Mouse (Mus musculus): Measurements from ENCODE around the gene Kcnc4. TPM values are rescaled to one million over a fixed set of nuclear protein-coding genes. Genes with fewer than 3 reads are reported as not detected.
A peak's percentile ranks its signal among the peaks of the same experiment; 100 is the strongest.

The Kcnc4 gene
- polyA plus RNA-seq, 1 experiment: 1.1 TPM

GRCm38 (mm10) chr3:107462160-107462559, 2.8 kb upstream of the Kcnc4 start:
- TF ChIP-seq CTCF (IDR thresholded peaks at IDR 0.05; ENCODE audit: insufficient read depth, low read length) (peak; percentile 74), POLR2A (IDR thresholded peaks at IDR 0.05; ENCODE audit: borderline replicate concordance, extremely low read depth, low read depth, low read length) (no peak)
- Histone ChIP-seq H3K4me1 (ENCODE audit: control insufficient read depth, insufficient read depth, low read length) (0 out of 2 replicates have a peak, but pooled peaks cover 3% of the 10 kb centered on the region), H3K4me3 (replicated peaks; ENCODE audit: extremely low read depth, low read depth, low read length) (no peak overlapping the region)
- 14% methylated on average over 5 of the region's 5 CpGs for WGBS
- DNase-seq: peak; percentile 48

- DNase-seq: no peak
- Histone ChIP-seq H3K4me3 (replicated peaks; ENCODE audit: extremely low read depth, low read depth, low read length) (no peak overlapping the region), H3K4me1 (ENCODE audit: control insufficient read depth, insufficient read depth, low read length) (0 out of 2 replicates have a peak, but pooled peaks cover 3% of the 10 kb centered on the region)
- under 1% methylated on average over 65 of the region's 69 CpGs for WGBS
- no peak for TF ChIP-seq POLR2A (IDR thresholded peaks at IDR 0.05; ENCODE audit: borderline replicate concordance, extremely low read depth, low read depth, low read length)
- TF ChIP-seq CTCF (IDR thresholded peaks at IDR 0.05; ENCODE audit: insufficient read depth, low read length): no peak
Measured at GRCm38 (mm10) chr3:107459773-107460431, 550 bp upstream of the Kcnc4 start.

DNA sequence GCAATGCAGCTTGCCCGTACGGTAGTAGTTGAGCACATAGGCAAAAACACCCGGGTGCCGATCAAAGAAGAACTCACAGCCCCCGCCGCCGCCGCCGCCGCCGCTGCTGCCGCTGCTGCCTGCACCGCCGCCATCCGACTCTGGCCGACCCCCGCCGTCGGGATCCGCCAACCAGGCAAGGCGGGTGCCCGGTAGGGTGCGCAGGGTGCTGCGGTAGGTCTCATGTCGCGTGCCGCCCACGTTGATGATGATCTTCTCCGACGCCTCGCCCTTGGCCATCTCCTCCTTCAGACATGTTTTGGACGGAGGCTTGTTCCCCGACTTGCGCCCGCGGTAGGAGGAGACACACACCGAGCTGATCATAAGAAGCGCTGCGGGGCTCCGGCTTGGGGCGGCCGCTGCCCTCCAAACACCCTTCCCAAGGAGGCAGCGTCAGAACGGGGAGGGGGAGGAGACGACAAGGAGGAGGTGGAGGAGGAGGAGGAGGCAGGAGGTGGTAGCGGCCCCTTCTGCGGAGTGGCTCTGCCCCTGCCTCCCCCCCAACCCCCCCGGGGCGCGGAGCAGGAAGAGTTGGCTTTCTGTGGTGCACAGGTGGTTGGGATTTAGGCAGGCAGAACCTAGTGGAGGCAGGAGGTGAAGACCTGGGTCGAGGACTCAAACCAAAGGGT, 690 bp downstream of the Kcnc4 start:
- H3K4me3 ChIP-seq (replicated peaks; ENCODE audit: extremely low read depth, low read depth, low read length): no peak overlapping the region
- DNase-seq: no peak
- TF ChIP-seq CTCF (IDR thresholded peaks at IDR 0.05; ENCODE audit: insufficient read depth, low read length) (no peak), POLR2A (IDR thresholded peaks at IDR 0.05; ENCODE audit: borderline replicate concordance, extremely low read depth, low read depth, low read length) (no peak)
- under 1% methylated on average over 50 of the region's 51 CpGs for WGBS
- H3K4me1 ChIP-seq (ENCODE audit: control insufficient read depth, insufficient read depth, low read length): 0 out of 2 replicates have a peak, but pooled peaks cover 3% of the 10 kb centered on the region

DNA sequence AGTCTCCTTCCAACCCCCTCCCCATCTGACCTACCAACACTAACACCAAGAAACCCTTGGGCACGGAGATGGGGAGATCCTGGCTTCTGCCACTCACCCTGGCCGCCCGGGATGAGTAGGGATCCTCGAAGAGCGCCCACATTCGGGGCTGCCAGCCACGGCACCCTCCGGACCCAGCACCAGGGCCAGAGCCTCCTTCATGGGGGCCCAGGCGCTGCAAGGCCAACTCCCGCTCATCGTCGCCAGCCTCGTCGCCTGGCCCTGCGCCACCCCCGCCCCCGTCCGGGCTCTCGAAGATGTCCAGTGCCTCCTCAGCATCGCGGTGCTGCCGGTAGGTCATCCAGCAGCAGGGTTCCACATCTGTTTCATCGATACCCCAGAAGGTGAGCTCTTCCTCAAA, 1.2 kb downstream of the Kcnc4 start:
- no peak for DNase-seq
- Histone ChIP-seq H3K4me1 (ENCODE audit: control insufficient read depth, insufficient read depth, low read length) (0 out of 2 replicates have a peak, but pooled peaks cover 3% of the 10 kb centered on the region), H3K4me3 (replicated peaks; ENCODE audit: extremely low read depth, low read depth, low read length) (no peak overlapping the region)
- TF ChIP-seq POLR2A (IDR thresholded peaks at IDR 0.05; ENCODE audit: borderline replicate concordance, extremely low read depth, low read depth, low read length) (no peak), CTCF (IDR thresholded peaks at IDR 0.05; ENCODE audit: insufficient read depth, low read length) (no peak)
- WGBS: 5% methylated on average over 23 of the region's 23 CpGs

DNA sequence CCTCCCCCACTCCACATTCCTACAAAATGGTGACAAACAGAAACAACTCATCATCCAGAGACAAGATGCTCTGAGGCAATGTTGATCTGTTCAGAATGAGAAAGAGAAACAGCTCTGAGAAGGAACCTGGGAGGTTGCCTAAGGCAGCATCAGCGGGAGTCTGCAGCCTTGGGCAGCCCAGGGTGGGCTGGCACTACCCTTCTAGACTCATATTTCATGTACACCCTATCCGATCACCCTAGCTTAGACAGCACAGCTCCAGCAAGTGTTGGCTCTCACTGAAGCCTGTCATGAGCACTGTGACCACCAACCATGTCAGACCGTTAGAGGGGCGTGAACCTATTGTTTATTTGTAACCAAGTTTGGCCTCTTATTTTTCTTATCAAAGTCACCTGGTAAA, 5.1 kb downstream of the Kcnc4 start:
- Histone ChIP-seq H3K4me3 (replicated peaks; ENCODE audit: extremely low read depth, low read depth, low read length) (no peak overlapping the region), H3K4me1 (ENCODE audit: control insufficient read depth, insufficient read depth, low read length) (0 out of 2 replicates have a peak, but pooled peaks cover 3% of the 10 kb centered on the region)
- no peak for TF ChIP-seq CTCF (IDR thresholded peaks at IDR 0.05; ENCODE audit: insufficient read depth, low read length)
- TF ChIP-seq POLR2A (IDR thresholded peaks at IDR 0.05; ENCODE audit: borderline replicate concordance, extremely low read depth, low read depth, low read length): no peak
- DNase-seq: no peak
- WGBS: 66% methylated on average over 4 of the region's 4 CpGs

- 63% methylated on average over 3 of the region's 3 CpGs for WGBS
- Histone ChIP-seq H3K4me1 (ENCODE audit: control insufficient read depth, insufficient read depth, low read length) (no peaks in the 10 kb centered on the region), H3K4me3 (replicated peaks; ENCODE audit: extremely low read depth, low read depth, low read length) (no peak overlapping the region)
- TF ChIP-seq POLR2A (IDR thresholded peaks at IDR 0.05; ENCODE audit: borderline replicate concordance, extremely low read depth, low read depth, low read length) (no peak), CTCF (IDR thresholded peaks at IDR 0.05; ENCODE audit: insufficient read depth, low read length) (no peak)
- DNase-seq: no peak
Measured at GRCm38 (mm10) chr3:107446822-107447221, 12.5 kb downstream of the Kcnc4 start.

- 81% methylated on average over 5 of the region's 5 CpGs for WGBS
- Histone ChIP-seq H3K4me1 (ENCODE audit: control insufficient read depth, insufficient read depth, low read length) (no peaks in the 10 kb centered on the region), H3K4me3 (replicated peaks; ENCODE audit: extremely low read depth, low read depth, low read length) (no peak overlapping the region)
- TF ChIP-seq POLR2A (IDR thresholded peaks at IDR 0.05; ENCODE audit: borderline replicate concordance, extremely low read depth, low read depth, low read length): no peak
- DNase-seq: no peak
Measured at GRCm38 (mm10) chr3:107443866-107444265, 15.5 kb downstream of the Kcnc4 start.

DNA sequence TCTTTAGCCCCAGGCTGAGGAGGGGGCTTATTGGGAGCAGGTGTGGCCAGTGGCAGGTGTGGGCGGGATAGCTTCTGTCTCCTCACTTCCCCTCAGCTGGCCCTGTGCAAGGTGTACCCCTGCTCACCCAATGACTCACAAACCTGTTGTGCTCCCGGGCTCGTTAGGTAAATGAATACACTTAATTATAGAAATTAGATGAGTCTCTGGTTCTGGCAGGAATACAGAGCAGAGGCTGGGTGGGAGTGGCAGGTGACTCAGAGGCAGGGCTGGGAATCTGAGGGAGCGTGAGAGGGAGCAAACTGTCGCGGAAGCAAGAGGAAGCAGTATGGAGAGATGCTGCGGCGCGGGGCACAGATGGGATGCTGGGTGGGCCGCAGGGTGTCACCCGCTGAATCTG, 17.2 kb downstream of the Kcnc4 start:
- no peak for TF ChIP-seq POLR2A (IDR thresholded peaks at IDR 0.05; ENCODE audit: borderline replicate concordance, extremely low read depth, low read depth, low read length)
- no peak for TF ChIP-seq CTCF (IDR thresholded peaks at IDR 0.05; ENCODE audit: insufficient read depth, low read length)
- DNase-seq: no peak
- no peaks in the 10 kb centered on the region for H3K4me1 ChIP-seq (ENCODE audit: control insufficient read depth, insufficient read depth, low read length)
- WGBS: 82% methylated on average over 11 of the region's 11 CpGs
- H3K4me3 ChIP-seq (replicated peaks; ENCODE audit: extremely low read depth, low read depth, low read length): no peak overlapping the region

GRCm38 (mm10) chr3:107441306-107441705, 18.0 kb downstream of the Kcnc4 start:
- TF ChIP-seq CTCF (IDR thresholded peaks at IDR 0.05; ENCODE audit: insufficient read depth, low read length): no peak
- no peak for TF ChIP-seq POLR2A (IDR thresholded peaks at IDR 0.05; ENCODE audit: borderline replicate concordance, extremely low read depth, low read depth, low read length)
- no peak for DNase-seq
- H3K4me1 ChIP-seq (ENCODE audit: control insufficient read depth, insufficient read depth, low read length): no peaks in the 10 kb centered on the region
- H3K4me3 ChIP-seq (replicated peaks; ENCODE audit: extremely low read depth, low read depth, low read length): no peak overlapping the region
- WGBS: 81% methylated on average over 8 of the region's 8 CpGs

DNA sequence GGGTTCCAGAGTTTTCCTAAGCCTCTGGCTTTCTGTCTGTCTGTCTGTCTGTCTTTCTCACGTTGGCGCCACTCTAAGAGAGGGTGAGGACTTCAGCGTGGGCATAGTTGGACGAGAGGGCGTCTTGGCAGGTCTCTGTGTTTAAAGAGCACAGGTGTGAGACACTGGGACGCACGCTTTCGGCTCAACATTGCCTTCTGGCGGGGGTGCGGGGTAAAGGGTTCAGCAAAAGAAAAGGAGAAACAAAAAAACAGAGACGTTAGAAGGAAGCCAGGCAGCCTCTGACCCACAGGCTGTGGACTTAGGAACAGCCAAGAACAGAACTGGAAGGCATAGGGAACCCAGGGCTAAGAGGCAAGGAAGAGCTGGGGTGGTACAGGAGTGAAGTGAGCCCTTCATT, 20.1 kb downstream of the Kcnc4 start:
- no peaks in the 10 kb centered on the region for H3K4me1 ChIP-seq (ENCODE audit: control insufficient read depth, insufficient read depth, low read length)
- TF ChIP-seq CTCF (IDR thresholded peaks at IDR 0.05; ENCODE audit: insufficient read depth, low read length) (no peak), POLR2A (IDR thresholded peaks at IDR 0.05; ENCODE audit: borderline replicate concordance, extremely low read depth, low read depth, low read length) (no peak)
- 85% methylated on average over 11 of the region's 11 CpGs for WGBS
- H3K4me3 ChIP-seq (replicated peaks; ENCODE audit: extremely low read depth, low read depth, low read length): no peak overlapping the region
- DNase-seq: no peak

Measured in lung, adult 2 months (tissue).